In genomic region chr10:88380002-88380401, GRCm38 (mm10) we compare ENCODE assay signal across 8 mouse cellular contexts. TPM values are rescaled to one million over a fixed set of nuclear protein-coding genes. Genes with fewer than 3 reads are reported as not detected.
A peak's percentile ranks its signal among the peaks of the same experiment; 100 is the strongest.
DNase-seq lines count a peak whose midpoint lies in the region; ATAC-seq and TF ChIP-seq lines count a peak whose summit lies in the region.

No protein-coding gene starts in this region.

- H3K4me1 ChIP-seq in bone marrow, adult 2 months (ENCODE audit: control insufficient read depth, insufficient read depth, low read length): peaks cover 6% of the 10 kb centered on the region
- peaks cover 22% of the 10 kb centered on the region for H3K4me1 ChIP-seq in forebrain, embryonic 12.5 days
- peaks cover 18% of the 10 kb centered on the region for H3K4me1 ChIP-seq in hindbrain, embryonic 14.5 days (replicated peaks; ENCODE audit: control insufficient read depth, insufficient read depth, low read length)
- H3K4me1 ChIP-seq in limb, embryonic 14.5 days (ENCODE audit: control insufficient read depth, insufficient read depth, low read length): peaks cover 11% of the 10 kb centered on the region; the same call in 1 of the 2 replicates
- H3K4me1 ChIP-seq in midbrain, embryonic 13.5 days (replicated peaks): peaks cover 15% of the 10 kb centered on the region

- TF ChIP-seq POLR2A in bone marrow, adult 2 months (IDR thresholded peaks at IDR 0.05; ENCODE audit: borderline replicate concordance, control insufficient read depth, low read depth, low read length): no peak
- TF ChIP-seq POLR2A in limb, embryonic 14.5 days (IDR thresholded peaks at IDR 0.05; ENCODE audit: borderline replicate concordance, extremely low read depth, insufficient read depth, insufficient read length): no peak

- H3K36me3 ChIP-seq in forebrain, embryonic 12.5 days (replicated peaks): no peaks in the 10 kb centered on the region
- no peaks in the 10 kb centered on the region for H3K36me3 ChIP-seq in hindbrain, embryonic 14.5 days (replicated peaks; ENCODE audit: control insufficient read depth, insufficient read depth)
- H3K36me3 ChIP-seq in limb, embryonic 14.5 days (ENCODE audit: control insufficient read depth, insufficient read depth, low read length): no peaks in the 10 kb centered on the region
- H3K36me3 ChIP-seq in midbrain, embryonic 13.5 days: no peaks in the 10 kb centered on the region

- peak; percentile 54; the same call in 1 of the 2 replicates for ATAC-seq in forebrain, embryonic 12.5 days (ENCODE audit: low FRiP score)
- 0 out of 2 replicates have a peak, but pooled peaks have one; percentile 21 for ATAC-seq in hindbrain, embryonic 14.5 days (ENCODE audit: low FRiP score)
- no peak for ATAC-seq in limb, embryonic 14.5 days (ENCODE audit: low FRiP score, low read depth)
- 0 out of 2 replicates have a peak, but pooled peaks have one; percentile 30 for ATAC-seq in midbrain, embryonic 13.5 days

- no peaks in the 10 kb centered on the region for H3K9me3 ChIP-seq in forebrain, embryonic 12.5 days
- no peaks in the 10 kb centered on the region for H3K9me3 ChIP-seq in hindbrain, embryonic 14.5 days (ENCODE audit: control insufficient read depth, low read length)
- H3K9me3 ChIP-seq in limb, embryonic 14.5 days (ENCODE audit: control insufficient read depth, low read length): no peaks in the 10 kb centered on the region
- no peaks in the 10 kb centered on the region for H3K9me3 ChIP-seq in midbrain, embryonic 13.5 days

- WGBS in bone marrow, adult 2 months: 1% methylated on average over 11 of the region's 11 CpGs
- WGBS in forebrain, embryonic 12.5 days: under 1% methylated on average over 11 of the region's 11 CpGs
- WGBS in hindbrain, embryonic 14.5 days: under 1% methylated on average over 11 of the region's 11 CpGs
- 3% methylated on average over 11 of the region's 11 CpGs for WGBS in limb, embryonic 14.5 days
- WGBS in midbrain, embryonic 13.5 days: under 1% methylated on average over 11 of the region's 11 CpGs

- 0 out of 2 replicates have a peak, but pooled peaks cover 9% of the 10 kb centered on the region for H3K27me3 ChIP-seq in forebrain, embryonic 12.5 days
- no peaks in the 10 kb centered on the region for H3K27me3 ChIP-seq in hindbrain, embryonic 14.5 days (ENCODE audit: control insufficient read depth, insufficient read depth, low read length)
- H3K27me3 ChIP-seq in limb, embryonic 14.5 days (ENCODE audit: control insufficient read depth, insufficient read depth, low read length): no peaks in the 10 kb centered on the region
- no peaks in the 10 kb centered on the region for H3K27me3 ChIP-seq in midbrain, embryonic 13.5 days

- H3K4me2 ChIP-seq in forebrain, embryonic 12.5 days: peak overlapping the region; percentile 88
- H3K4me2 ChIP-seq in hindbrain, embryonic 14.5 days (replicated peaks): peak overlapping the region; percentile 58
- H3K4me2 ChIP-seq in limb, embryonic 14.5 days (replicated peaks; ENCODE audit: low read depth, low read length, severe bottlenecking): peak overlapping the region; percentile 89
- H3K4me2 ChIP-seq in midbrain, embryonic 13.5 days (replicated peaks): peak overlapping the region; percentile 79

- TF ChIP-seq CTCF in bone marrow, adult 2 months (IDR thresholded peaks at IDR 0.05; ENCODE audit: control insufficient read depth, insufficient read depth, low read length): no peak

- H3K4me3 ChIP-seq in bone marrow, adult 2 months (replicated peaks; ENCODE audit: control insufficient read depth, low read depth, low read length): peak overlapping the region; percentile 92
- peak overlapping the region; percentile 86 for H3K4me3 ChIP-seq in forebrain, embryonic 12.5 days (replicated peaks)
- peak overlapping the region; percentile 77 for H3K4me3 ChIP-seq in hindbrain, embryonic 14.5 days (replicated peaks; ENCODE audit: low read length)
- H3K4me3 ChIP-seq in limb, embryonic 14.5 days (replicated peaks; ENCODE audit: low read length): peak overlapping the region; percentile 73
- peak overlapping the region; percentile 84 for H3K4me3 ChIP-seq in midbrain, embryonic 13.5 days (replicated peaks)

- peak overlapping the region; percentile 20; the same call in 1 of the 2 replicates for H3K27ac ChIP-seq in bone marrow, adult 2 months (ENCODE audit: control insufficient read depth, insufficient read depth, low read depth, low read length, poor library complexity)
- H3K27ac ChIP-seq in forebrain, embryonic 12.5 days: no peak overlapping the region
- peak overlapping the region; percentile 85; the same call in 1 of the 2 replicates for H3K27ac ChIP-seq in hindbrain, embryonic 14.5 days
- H3K27ac ChIP-seq in limb, embryonic 14.5 days (replicated peaks; ENCODE audit: low read depth, low read length): no peak overlapping the region
- peak overlapping the region; percentile 77; the same call in 1 of the 2 replicates for H3K27ac ChIP-seq in midbrain, embryonic 13.5 days

- DNase-seq in ovary, postnatal 36 days (ENCODE audit: low spot score): peak; percentile 24
- DNase-seq in ovary, postnatal 10 days (ENCODE audit: low spot score): no peak
- peak; percentile 35 for DNase-seq in hindbrain, embryonic 14.5 days (ENCODE audit: low spot score)
- DNase-seq in limb, embryonic 14.5 days (ENCODE audit: low spot score): no peak
- DNase-seq in T-cell, adult 2 months (ENCODE audit: low spot score): no peak

- H3K9ac ChIP-seq in forebrain, embryonic 12.5 days: peak overlapping the region; percentile 83
- peak overlapping the region; percentile 83 for H3K9ac ChIP-seq in hindbrain, embryonic 14.5 days
- H3K9ac ChIP-seq in limb, embryonic 14.5 days (ENCODE audit: low read depth, low read length, severe bottlenecking): peak overlapping the region; percentile 72
- H3K9ac ChIP-seq in midbrain, embryonic 13.5 days (replicated peaks): peak overlapping the region; percentile 82

RNA-seq across cellular contexts. Expression of gene Gnptab, which starts 1.1 kb away (rescaled TPM):
- 6.1 and 12.9 TPM in 2 replicates for polyA plus RNA-seq in bone marrow, adult 2 months (2011; ENCODE audit: insufficient read depth, insufficient read length, low replicate concordance, missing spikeins)
- polyA plus RNA-seq in forebrain, embryonic 12.5 days (2016; fragmentation: Nextera tagmentation; extraction: Ambion mirVana): 12.8 and 13.1 TPM in 2 replicates
- polyA plus RNA-seq in hindbrain, embryonic 14.5 days (2014; fragmentation: Nextera tagmentation; extraction: Ambion mirVana): 23.8 TPM in 2 replicates
- polyA plus RNA-seq in limb, embryonic 14.5 days (2012; rRNA removed): 19.4 and 19.7 TPM in 2 replicates
- polyA plus RNA-seq in limb, embryonic 14.5 days (2014; fragmentation: Nextera tagmentation; extraction: Ambion mirVana): 8.9 and 9.2 TPM in 2 replicates
- 12.9 and 13.4 TPM in 2 replicates for polyA plus RNA-seq in midbrain, embryonic 13.5 days (2015; fragmentation: Nextera tagmentation; extraction: Ambion mirVana)

RNA-seq across cellular contexts. Expression of gene Dram1, which starts 1.1 kb away (rescaled TPM):
- polyA plus RNA-seq in bone marrow, adult 2 months (2011; ENCODE audit: insufficient read depth, insufficient read length, low replicate concordance, missing spikeins): 4.0 and 8.4 TPM in 2 replicates
- 0.40 and 0.50 TPM in 2 replicates for polyA plus RNA-seq in forebrain, embryonic 12.5 days (2016; fragmentation: Nextera tagmentation; extraction: Ambion mirVana)
- 0.44 and 0.82 TPM in 2 replicates for polyA plus RNA-seq in hindbrain, embryonic 14.5 days (2014; fragmentation: Nextera tagmentation; extraction: Ambion mirVana)
- 2.2 TPM in 2 replicates for polyA plus RNA-seq in limb, embryonic 14.5 days (2012; rRNA removed)
- 1.3 and 1.8 TPM in 2 replicates for polyA plus RNA-seq in limb, embryonic 14.5 days (2014; fragmentation: Nextera tagmentation; extraction: Ambion mirVana)
- polyA plus RNA-seq in midbrain, embryonic 13.5 days (2015; fragmentation: Nextera tagmentation; extraction: Ambion mirVana): 0.31 and 0.36 TPM in 2 replicates

Comparison
In these comparisons a context has a peak if more than half of its experiments do, and no peak if none do; other contexts are left out.
1. DNase-seq: peak in ovary, postnatal 36 days (single experiment) and hindbrain, embryonic 14.5 days (single experiment); none in ovary, postnatal 10 days (single experiment), limb, embryonic 14.5 days (single experiment) and T-cell, adult 2 months (single experiment).
2. H3K27ac ChIP-seq: peak in bone marrow, adult 2 months (single experiment), hindbrain, embryonic 14.5 days (single experiment) and midbrain, embryonic 13.5 days (single experiment); none in forebrain, embryonic 12.5 days (single experiment) and limb, embryonic 14.5 days (single experiment).
3. Peak in every context shown above with its lines, with median percentiles within 50 percentile points of each other: H3K4me3 ChIP-seq, H3K4me2 ChIP-seq and H3K9ac ChIP-seq.